Mouse (Mus musculus) splenic B cell, adult 2 months (primary cell): ENCODE data around the gene Taf15.

ENCODE experiments used
- DNase-seq: peaks from one replicate; pipeline ENCODE4 v3.0.0-alpha.2; 2011; ENCODE audit warnings: low read depth, low spot score
- H3K27me3 ChIP-seq: 2 replicates; pipeline ENCODE4 v1.6.1; 2012; ENCODE audit warnings: mild to moderate bottlenecking, low read length, moderate library complexity, mixed read lengths; ENCODE audit not compliant: control insufficient read depth, poor library complexity, insufficient read depth, severe bottlenecking
- H3K36me3 ChIP-seq: 2 replicates; pipeline ENCODE4 v1.6.1; 2012; ENCODE audit warnings: mild to moderate bottlenecking, low read length, moderate library complexity, mixed read lengths; ENCODE audit not compliant: control insufficient read depth, poor library complexity, insufficient read depth, severe bottlenecking

Gene Taf15

DNA sequence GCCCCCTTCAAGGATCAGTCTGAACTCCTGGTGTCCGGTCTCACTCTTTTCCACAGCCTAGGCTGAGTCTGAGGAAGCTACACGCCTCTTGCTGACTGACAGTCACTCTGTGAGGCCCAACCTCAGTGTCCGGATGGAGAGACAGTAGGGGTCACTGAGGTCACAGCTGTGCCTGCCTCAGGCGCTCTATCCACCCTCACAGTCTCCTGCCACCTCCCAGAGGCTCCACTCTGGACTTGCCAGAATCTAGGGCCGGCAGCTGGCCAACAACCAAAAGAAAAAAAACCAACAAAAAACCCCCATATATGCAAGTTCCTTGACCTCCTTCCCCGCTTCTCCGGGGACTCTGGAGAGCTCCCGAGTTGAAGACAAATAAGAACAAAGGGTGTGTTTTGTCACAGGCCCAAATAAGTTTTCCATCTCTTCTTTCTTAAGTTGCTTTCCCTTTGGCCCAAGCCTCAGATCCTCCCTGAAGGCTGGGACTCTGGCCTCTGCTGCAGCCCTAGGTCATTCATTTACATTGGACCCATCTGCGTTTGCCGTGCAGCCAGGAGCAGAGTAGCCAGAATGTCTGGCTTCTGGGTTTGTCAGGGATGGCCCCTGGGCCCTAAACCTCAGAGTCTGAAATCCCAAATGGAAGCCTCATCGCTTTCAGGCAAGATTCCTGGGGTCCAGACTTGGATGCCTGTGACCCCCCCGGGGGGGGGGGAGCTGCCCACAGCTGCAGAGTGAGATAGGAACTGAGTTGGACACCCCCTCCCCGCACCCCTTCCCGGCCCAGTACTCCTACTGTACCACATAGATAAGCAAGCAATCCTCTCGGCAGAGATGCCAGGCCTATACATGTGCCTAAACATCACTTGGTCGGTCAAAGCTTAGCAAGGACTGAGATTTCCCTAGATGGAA lies 24.6 kb upstream of the Taf15 start:
- no peaks in the 10 kb centered on the region for H3K36me3 ChIP-seq

DNA sequence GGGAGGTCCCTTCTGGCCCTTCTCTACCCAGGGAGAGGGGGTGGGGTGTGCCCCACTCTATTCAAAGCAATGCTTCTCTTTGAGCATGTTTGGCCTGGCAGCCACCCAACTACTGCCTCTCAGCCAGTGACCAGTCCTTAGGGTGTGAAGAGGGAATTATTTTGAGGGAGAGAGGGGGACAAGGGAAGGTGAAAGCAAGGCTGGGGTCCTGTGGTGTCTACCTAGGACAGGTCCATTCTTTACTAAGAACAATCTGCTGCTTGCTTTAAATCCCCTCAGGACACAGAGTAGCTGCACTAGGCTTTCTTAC lies 24.0 kb upstream of the Taf15 start:
- Histone ChIP-seq H3K27me3 (no peaks in the 10 kb centered on the region), H3K36me3 (no peaks in the 10 kb centered on the region)
- no peak for DNase-seq

More for the DNA sequence above, 24.6 kb upstream of the Taf15 start:
- no peak for DNase-seq
- H3K27me3 ChIP-seq = no peaks in the 10 kb centered on the region

DNA sequence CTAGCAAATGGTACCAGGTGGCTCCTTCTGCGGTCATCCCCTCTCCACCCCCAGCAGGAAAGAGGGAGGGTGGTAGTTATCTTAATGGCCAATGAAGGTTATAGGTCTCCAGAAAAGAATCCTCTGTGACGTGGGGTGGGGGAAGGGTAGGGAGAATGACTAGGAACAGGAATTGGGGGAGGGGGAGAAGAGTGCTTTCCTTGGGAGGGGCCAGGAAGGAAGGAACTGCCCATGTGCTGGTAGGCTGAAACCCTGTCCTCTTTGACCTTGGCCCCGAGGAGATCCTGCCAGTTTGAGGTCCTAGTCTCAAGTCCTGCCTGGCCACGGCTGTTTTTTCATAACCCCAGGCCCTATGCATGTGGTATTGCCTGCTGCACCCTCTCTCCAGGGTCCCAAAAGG lies 23.6 kb upstream of the Taf15 start:
- H3K36me3 ChIP-seq = no peaks in the 10 kb centered on the region
- no peak for DNase-seq
- H3K27me3 ChIP-seq = no peaks in the 10 kb centered on the region

DNA sequence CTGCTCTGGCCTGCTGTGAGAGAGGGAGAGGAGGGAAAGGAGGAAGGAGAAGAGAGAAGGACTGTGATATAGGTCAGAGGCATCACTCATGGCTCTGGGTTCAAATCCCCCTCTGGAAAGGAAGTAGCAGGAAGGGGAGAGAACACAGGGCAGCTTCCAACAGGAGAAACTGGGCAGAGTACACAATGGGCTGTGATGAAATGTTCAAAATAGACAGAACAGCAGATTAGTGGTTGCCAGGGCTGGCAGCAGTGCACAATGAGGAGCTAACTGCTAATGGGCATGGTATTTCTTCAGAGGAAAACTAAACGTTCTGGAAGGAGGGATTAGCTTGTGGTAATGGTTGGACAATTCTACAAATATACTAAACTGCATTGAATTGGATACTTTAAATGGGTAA lies 22.3 kb upstream of the Taf15 start:
- Histone ChIP-seq H3K36me3 (no peaks in the 10 kb centered on the region), H3K27me3 (no peaks in the 10 kb centered on the region)
- DNase-seq = no peak

DNA sequence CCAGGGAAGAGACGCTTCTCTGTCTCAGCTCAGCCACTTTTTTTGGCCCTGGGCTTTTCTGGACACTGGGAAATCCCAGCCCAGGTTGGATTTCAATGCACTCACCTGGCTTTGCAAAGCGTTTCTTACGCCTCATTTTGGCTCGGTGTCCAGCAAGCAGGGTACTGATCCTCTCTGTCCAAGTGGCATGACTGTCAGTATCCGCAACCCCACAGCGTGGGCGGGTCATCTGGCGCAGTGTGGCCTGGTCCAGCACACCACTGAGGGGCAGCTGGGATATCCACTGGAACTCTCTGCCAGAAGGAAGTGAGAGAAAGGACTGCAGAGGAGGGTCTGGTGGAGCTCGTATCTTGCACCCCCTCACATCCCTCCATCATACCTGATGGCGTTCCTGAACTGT lies 21.6 kb upstream of the Taf15 start:
- H3K36me3 ChIP-seq = no peaks in the 10 kb centered on the region
- no peak for DNase-seq
- H3K27me3 ChIP-seq = no peaks in the 10 kb centered on the region

DNA sequence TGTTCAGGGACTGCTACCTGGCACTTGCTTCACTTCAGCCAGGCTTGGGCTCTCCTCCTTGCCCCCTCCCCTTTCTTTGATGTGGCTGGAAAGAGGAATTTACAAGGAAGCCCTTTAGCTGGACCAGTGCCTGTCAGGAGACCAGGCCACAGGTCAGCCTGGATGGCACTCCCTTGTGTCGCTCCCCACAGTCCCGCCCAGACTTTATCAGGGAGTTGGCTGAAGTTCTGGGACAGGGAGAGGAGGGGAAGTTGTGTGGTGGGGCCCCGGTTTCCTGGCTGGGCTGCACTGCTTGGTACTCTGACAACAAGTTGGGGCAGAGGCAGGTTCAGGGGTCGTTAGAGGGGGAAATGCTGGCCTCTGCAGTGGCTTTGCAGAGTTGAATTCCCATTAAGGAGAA lies 18.3 kb upstream of the Taf15 start:
- Histone ChIP-seq H3K27me3 (no peaks in the 10 kb centered on the region), H3K36me3 (no peaks in the 10 kb centered on the region)
- DNase-seq = no peak

DNA sequence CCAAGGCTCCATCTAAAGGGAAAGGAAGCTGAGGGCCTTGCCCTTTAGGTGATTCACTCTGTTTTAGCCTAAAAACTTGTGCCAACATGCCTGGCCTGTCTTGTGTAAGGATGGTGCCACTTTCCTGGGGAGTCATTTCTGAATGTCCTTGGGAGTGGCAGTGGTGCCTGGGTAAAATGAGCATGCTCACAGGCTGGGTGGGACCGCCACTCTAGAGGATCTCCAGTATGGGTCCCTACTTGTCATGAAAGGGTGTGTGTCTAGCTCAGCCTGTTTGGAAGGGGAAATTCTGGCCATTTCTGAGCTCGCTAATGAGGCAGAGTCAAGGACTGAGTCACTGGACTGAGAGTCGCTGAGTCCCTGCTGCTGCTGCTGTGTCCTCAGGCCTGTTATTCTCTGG lies 17.3 kb upstream of the Taf15 start:
- DNase-seq = no peak
- H3K36me3 ChIP-seq = no peaks in the 10 kb centered on the region
- no peaks in the 10 kb centered on the region for H3K27me3 ChIP-seq

DNA sequence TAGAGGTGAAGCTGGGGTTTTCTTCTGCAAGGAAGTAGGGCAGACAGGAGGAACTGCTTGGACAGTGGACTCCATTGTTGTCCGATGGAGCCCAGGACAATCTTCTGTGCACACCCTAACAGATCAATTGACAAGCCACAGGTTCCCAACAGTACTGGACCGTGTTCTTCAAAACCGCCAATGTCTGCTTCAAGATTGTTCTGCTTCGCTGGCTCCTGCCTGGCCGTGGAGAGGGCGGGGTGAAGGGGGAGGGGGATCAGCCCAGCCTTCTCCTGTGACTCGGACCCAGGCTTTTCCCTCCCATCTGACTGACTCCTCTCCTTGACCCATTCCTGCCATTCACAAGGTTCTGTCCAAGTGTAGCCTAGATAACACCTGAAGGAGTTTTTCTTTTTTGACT lies 15.6 kb upstream of the Taf15 start:
- no peaks in the 10 kb centered on the region for H3K36me3 ChIP-seq
- no peak for DNase-seq
- no peaks in the 10 kb centered on the region for H3K27me3 ChIP-seq

DNA sequence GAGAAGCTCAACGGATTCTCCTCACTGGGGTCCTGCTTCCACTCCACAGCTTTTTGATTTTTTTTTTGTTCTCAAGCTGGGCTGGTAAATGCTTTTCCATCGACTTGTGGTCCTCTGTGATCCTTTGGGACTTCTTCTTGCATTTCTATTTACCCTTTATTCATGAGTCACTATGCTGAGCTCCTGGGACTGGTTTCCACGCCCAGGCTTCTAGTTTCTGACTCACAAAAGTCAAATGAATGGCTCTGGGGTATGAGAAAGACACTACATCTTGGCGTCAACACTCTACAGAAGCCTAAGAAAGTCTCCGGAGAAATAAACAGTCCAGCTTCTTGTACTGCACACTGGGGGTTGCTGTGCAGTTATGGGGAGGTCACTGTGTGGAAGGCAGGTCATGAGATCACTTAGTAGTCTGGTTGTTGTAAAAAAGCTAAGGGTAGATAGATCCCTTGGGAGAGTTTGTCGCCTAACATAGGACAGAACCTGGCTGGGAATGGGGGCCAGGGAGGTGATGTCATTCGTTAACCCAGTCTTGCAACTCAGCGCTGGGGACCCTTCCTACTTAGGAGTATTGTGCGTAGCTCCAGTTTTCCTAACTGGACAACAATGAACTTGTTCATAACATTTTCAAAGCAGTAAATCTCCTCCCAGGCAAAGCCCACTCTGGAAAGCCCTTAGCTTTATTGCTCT lies 14.8 kb upstream of the Taf15 start:
- no peaks in the 10 kb centered on the region for H3K36me3 ChIP-seq
- no peak for DNase-seq
- H3K27me3 ChIP-seq = no peaks in the 10 kb centered on the region

DNA sequence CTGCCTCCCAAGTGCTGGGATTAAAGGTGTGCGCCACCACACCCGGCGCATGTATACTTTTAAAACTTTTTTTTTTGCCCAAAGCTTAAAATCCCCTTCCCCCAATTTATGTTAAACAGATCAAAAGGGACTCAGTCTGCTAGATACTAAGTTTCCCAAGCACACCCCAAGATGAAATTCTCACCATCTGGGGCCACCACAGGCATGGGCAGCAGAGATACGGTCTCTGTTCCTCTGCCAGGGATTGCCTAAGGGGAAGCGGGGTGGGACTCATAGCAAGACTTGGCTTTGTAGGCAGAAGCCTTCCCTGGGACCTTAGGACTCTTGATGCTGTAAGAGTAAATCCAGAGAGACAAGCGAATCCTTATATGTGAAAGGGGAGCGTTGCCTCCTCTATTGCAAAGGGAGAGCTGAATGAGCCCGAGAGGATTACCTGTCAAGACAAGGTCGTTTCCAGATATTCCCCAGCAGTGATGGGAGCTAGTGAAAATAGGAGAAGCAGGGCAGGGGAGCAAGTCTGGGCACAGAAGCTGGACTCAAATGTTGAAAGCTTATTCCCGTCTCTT lies 11.3 kb upstream of the Taf15 start:
- Histone ChIP-seq H3K36me3 (no peaks in the 10 kb centered on the region), H3K27me3 (no peaks in the 10 kb centered on the region)
- no peak for DNase-seq

DNA sequence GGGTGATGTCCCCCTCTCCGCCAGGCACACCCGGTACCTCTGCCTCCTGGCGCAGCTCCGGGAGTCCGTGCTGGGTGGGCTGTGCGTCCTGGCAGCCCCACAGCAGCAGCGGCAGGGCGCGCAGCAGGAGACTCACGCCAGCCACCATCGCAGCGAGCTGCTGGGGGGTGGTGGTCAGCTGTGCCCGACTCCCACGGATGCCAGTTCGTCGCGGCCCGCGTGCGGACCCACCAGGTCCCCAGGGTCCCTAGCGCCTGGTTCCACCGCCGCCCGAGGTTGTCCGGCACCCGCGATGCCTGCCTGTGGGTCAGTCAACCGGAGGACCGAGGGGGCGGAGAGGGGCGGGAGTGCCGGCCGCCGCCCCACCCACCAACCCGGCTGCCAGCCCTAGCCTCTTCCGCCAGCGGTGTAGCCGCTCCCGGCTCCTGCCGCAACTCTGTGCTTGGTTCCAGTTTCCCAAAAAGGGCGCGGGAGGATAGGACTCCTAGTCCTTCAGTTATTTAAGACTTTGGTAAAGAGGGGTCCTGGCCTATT lies 10.1 kb upstream of the Taf15 start, which contains the start of gene Mmp28:
Gene Mmp28, minus strand, starts transcription at position 361 of the 534 bp plus-strand sequence.
- DNase-seq = peak; percentile 38

DNA sequence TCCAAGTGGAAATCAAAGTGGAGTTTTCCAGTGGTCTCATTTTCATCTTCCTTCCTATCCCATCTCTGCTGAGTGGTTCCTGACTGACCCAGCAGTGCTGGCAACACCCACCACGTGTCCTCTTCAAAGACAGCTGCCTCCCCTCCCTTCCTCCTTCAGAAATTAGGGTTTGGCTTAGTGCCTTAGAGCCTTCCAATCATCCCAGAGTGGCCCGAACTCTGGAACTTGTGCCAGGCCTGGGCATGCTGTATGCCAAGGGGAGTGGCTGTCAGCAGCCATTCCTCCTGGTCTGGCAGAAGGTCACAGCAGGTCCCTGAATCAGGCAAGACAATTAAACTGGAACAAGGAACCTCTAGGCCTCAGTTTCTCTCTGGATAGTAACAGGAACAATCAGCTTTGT lies 6.9 kb upstream of the Taf15 start:
- H3K36me3 ChIP-seq = no peaks in the 10 kb centered on the region
- DNase-seq = no peak
- H3K27me3 ChIP-seq = no peaks in the 10 kb centered on the region

More for the DNA sequence above, 10.1 kb upstream of the Taf15 start, which contains the start of gene Mmp28:
- Histone ChIP-seq H3K27me3 (no peaks in the 10 kb centered on the region), H3K36me3 (no peaks in the 10 kb centered on the region)

DNA sequence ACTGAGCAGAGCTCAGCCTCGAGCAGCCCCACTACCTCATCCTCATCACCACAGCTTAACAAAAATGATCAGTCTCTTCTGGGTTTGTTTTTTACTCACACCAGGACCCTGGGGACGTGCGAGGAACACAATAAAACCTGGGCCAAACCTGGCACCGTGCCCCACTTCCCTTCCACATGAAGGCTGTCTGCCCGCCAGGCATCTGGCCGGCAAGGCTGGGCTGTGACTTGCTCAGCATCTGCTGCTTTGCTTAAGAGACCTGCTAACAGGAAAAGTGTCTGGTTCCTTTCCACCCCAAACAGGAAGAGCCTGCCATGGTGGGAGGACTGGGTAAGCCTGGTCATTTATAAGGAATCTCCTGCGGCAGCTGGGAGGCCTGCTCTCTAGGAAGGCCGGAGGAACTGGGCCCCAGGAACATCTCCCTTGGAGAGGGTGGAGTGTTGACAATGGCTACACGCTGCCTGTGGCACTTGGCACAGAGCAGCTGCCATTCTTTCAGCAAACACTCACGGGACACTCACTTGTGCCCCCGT lies 5.7 kb upstream of the Taf15 start:
- Histone ChIP-seq H3K27me3 (no peaks in the 10 kb centered on the region), H3K36me3 (no peaks in the 10 kb centered on the region)
- DNase-seq = no peak

DNA sequence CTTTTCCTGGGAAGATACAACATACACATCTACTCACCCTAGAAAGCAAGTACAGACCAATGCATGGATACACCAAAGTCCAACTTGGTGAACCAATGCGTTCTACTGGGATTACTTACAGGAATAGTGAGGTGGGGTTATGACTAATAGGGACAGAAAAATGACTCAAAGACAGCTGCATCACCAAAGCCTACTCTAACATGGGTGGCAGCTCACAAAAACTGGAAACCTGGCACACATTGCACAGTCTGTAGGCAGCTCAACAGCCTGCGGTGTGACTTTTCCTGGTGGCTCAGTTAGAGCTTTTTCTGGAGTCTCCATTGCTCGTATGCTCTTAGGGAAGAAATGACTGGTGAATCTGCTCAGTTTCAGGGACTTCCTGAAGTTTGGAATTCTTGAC lies 4.1 kb upstream of the Taf15 start:
- H3K27me3 ChIP-seq = no peaks in the 10 kb centered on the region
- DNase-seq = no peak
- no peaks in the 10 kb centered on the region for H3K36me3 ChIP-seq

DNA sequence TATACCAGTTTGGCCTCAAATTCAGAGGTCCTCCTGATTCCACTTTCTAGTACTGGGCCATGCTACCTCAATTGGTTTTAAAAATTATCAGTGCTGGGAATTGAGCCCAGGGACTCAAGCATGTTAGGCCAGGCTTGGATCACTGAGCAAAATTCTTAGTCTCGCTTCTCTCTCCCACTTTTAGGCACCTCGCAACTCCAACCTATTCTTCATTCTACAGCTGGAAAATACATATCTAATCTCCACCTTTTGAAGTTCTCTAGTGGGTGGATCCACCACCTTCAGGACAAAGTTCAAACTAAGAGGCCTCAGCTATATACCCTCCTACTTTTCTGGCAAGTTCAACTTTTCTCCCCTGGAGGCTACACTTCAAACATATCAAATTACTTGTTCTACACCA lies 1.1 kb upstream of the Taf15 start:
- DNase-seq = no peak
- Histone ChIP-seq H3K27me3 (no peaks in the 10 kb centered on the region), H3K36me3 (no peaks in the 10 kb centered on the region)
